Mouse (Mus musculus) CD8-positive naive resting alpha-beta T cell, adult 2 months (primary cell): ENCODE measurements around the gene Xrcc6.
A peak's percentile ranks its signal among the peaks of the same experiment; 100 is the strongest.

Experiments
- DNase-seq, 2 experiments: peaks; one replicate each; pipeline ENCODE4 v3.0.0; 2022; ENCODE audit warnings: low read depth in 2 of 2, low spot score in 2 of 2

Gene Xrcc6

GRCm38 (mm10) chr15:82017461-82017860, 29.8 kb downstream of the Xrcc6 start:
- no peak for DNase-seq

GRCm38 (mm10) chr15:82019288-82019687, 31.7 kb downstream of the Xrcc6 start:
- DNase-seq, result no peak

- no peak for DNase-seq
These were observed 35.0 kb downstream of the Xrcc6 start for GRCm38 (mm10) chr15:82022535-82023088.

GRCm38 (mm10) chr15:82023965-82024635, 36.5 kb downstream of the Xrcc6 start:
- DNase-seq, result no peak

GRCm38 (mm10) chr15:82027276-82027675, 39.6 kb downstream of the Xrcc6 start:
- DNase-seq, result no peak

GRCm38 (mm10) chr15:82027726-82028125, 40.1 kb downstream of the Xrcc6 start:
- DNase-seq, result no peak

GRCm38 (mm10) chr15:82032386-82032785, 44.8 kb downstream of the Xrcc6 start:
- DNase-seq, result no peak

GRCm38 (mm10) chr15:82033762-82034161, 46.1 kb downstream of the Xrcc6 start, which contains the start of gene Desi1:
Gene Desi1 (minus strand): TSS chr15:82033862.
- DNase-seq, result no peak

GRCm38 (mm10) chr15:82035904-82036689, 48.5 kb downstream of the Xrcc6 start:
- DNase-seq, result peak in 1 of 2 experiments; percentile 50

GRCm38 (mm10) chr15:82040650-82041049, 53.0 kb downstream of the Xrcc6 start:
- DNase-seq, result peak; percentile 45 to 57

- DNase-seq, result peak in 1 of 2 experiments; percentile 28
These were observed 56.6 kb downstream of the Xrcc6 start for GRCm38 (mm10) chr15:82044166-82044784.

- DNase-seq, result no peak
These were observed 58.7 kb downstream of the Xrcc6 start for GRCm38 (mm10) chr15:82046246-82046891.

GRCm38 (mm10) chr15:82047080-82047883, 59.6 kb downstream of the Xrcc6 start, which contains the start of gene Snu13:
Gene Snu13 (minus strand): TSS chr15:82047598.
- DNase-seq, result peak; percentile 87 to 91

- no peak for DNase-seq
These were observed 64.9 kb downstream of the Xrcc6 start for GRCm38 (mm10) chr15:82052544-82052943.

GRCm38 (mm10) chr15:82058719-82059201, 71.1 kb downstream of the Xrcc6 start, which contains the start of gene 4930407I10Rik:
Gene 4930407I10Rik (plus strand): TSS chr15:82059151.
- DNase-seq, result no peak

GRCm38 (mm10) chr15:82063909-82064308, 76.3 kb downstream of the Xrcc6 start:
- DNase-seq, result no peak

- peak; percentile 49 to 62 for DNase-seq
These were observed 77.9 kb downstream of the Xrcc6 start for GRCm38 (mm10) chr15:82065511-82065910.

- DNase-seq, result no peak
These were observed 82.3 kb downstream of the Xrcc6 start, which contains the start of gene Mei1 for GRCm38 (mm10) chr15:82069898-82070297. Gene Mei1 (plus strand): TSS chr15:82069996.

GRCm38 (mm10) chr15:82071816-82072469, 84.3 kb downstream of the Xrcc6 start:
- DNase-seq, result no peak
